Mouse (Mus musculus) limb, embryonic 14.5 days (tissue): ENCODE measurements around the gene Rasl10a. TPM values are rescaled to one million over a fixed set of nuclear protein-coding genes. Genes with fewer than 3 reads are reported as not detected.

Source experiments
- ATAC-seq: fragments of 200-750 bp; cut with Nextera tagmentation; 2 replicates; pipeline ENCODE4 v1.8.0; 2017; ENCODE audit warnings: low read depth, moderate number of reproducible peaks, moderate TSS enrichment; ENCODE audit not compliant: low FRiP score
- DNase-seq: peaks from one replicate; pipeline ENCODE4 v3.0.0-alpha.2; 2015; ENCODE audit warnings: low spot score
- H3K27ac ChIP-seq: fragments of 300-500 bp; sonication (generic); replicated peaks from 2 replicates; pipeline ENCODE4 v1.5.1; 2014; ENCODE audit warnings: low read depth, mild to moderate bottlenecking, low read length, moderate library complexity, mixed read lengths
- H3K27me3 ChIP-seq: fragments of 300-500 bp; sonication (generic); 2 replicates; pipeline ENCODE4 v1.6.1; 2014; ENCODE audit warnings: low read length, mixed read lengths; ENCODE audit not compliant: control insufficient read depth, insufficient read depth
- H3K36me3 ChIP-seq: fragments of 300-500 bp; sonication (generic); 2 replicates; pipeline ENCODE4 v1.6.1; 2014; ENCODE audit warnings: mild to moderate bottlenecking, low read length, moderate library complexity, mixed read lengths; ENCODE audit not compliant: control insufficient read depth, insufficient read depth
- H3K4me1 ChIP-seq: fragments of 300-500 bp; sonication (generic); 2 replicates; pipeline ENCODE4 v1.6.1; 2014; ENCODE audit warnings: antibody characterized with exemption, low read length, mixed read lengths; ENCODE audit not compliant: control insufficient read depth, insufficient read depth
- H3K4me2 ChIP-seq: fragments of 300-500 bp; sonication (generic); replicated peaks from 2 replicates; pipeline ENCODE4 v1.6.1; 2014; ENCODE audit warnings: low read depth, mild to moderate bottlenecking, low read length, moderate library complexity; ENCODE audit not compliant: severe bottlenecking
- H3K4me3 ChIP-seq: fragments of 300-500 bp; sonication (generic); replicated peaks from 2 replicates; pipeline ENCODE4 v1.5.1; 2014; ENCODE audit warnings: low read length
- H3K9ac ChIP-seq: fragments of 300-500 bp; sonication (generic); 2 replicates; pipeline ENCODE4 v1.6.1; 2014; ENCODE audit warnings: mild to moderate bottlenecking, low read depth, low read length, moderate library complexity; ENCODE audit not compliant: severe bottlenecking
- H3K9me3 ChIP-seq: fragments of 300-500 bp; sonication (generic); 2 replicates; pipeline ENCODE4 v1.6.1; 2016; ENCODE audit warnings: low read length; ENCODE audit not compliant: control insufficient read depth
- POLR2A ChIP-seq: fragments of 200-500 bp; IDR thresholded peaks from 2 replicates; pipeline ENCODE4 v1.8.0; 2012; ENCODE audit warnings: inconsistent platforms, mild to moderate bottlenecking, moderate library complexity, borderline replicate concordance; ENCODE audit not compliant: insufficient read depth, insufficient read length; ENCODE audit errors: extremely low read depth
- WGBS: fragments of 180-500 bp; shearing (Covaris S2); extraction: QIAGEN DNeasy Blood & Tissue Kit; methylation state at CpG from one replicate; pipeline ENCODE4 v1.1.7; 2014; 5-methylcytosine and 5-hydroxymethylcytosine counted together
- microRNA-seq: library from miRNA; unstranded; fragments of <30 nt; microRNA quantifications from one replicate; pipeline ENCODE4, GENCODE M21; 2016
- polyA plus RNA-seq, 2 experiments: library from polyadenylated mRNA; depleted of rRNA in 1 of 2; stranded (reverse) in 1 of 2; unstranded in 1 of 2; fragments of >200 nt; fragmentation: Nextera tagmentation in 1 of 2; extraction: Ambion mirVana in 1 of 2; gene quantifications; 2 replicates each; pipeline versions ENCODE4 v1.2.1 to v1.2.3; 2012 to 2014

The Rasl10a gene
- polyA plus RNA-seq, 2 experiments = 5.9 to 8.6 TPM

DNA sequence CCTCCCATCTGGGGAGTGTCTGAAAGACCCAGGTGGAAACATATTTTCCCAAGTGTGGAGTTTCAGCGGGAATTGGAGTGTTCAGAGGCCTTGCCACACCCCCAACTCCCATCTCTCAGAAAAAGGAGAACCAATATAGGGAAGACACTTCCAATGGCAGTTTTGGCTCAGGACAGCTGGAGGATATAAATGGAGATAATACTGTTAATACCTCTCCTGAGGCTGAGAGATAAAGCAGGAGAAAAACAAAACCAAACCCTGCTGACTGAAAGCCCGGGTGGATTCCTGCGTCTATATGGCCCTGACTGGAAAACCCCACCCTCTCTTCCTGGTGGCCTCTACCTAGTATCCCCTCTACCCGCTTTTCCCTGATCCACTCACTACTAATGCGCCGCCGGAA, 44.5 kb downstream of the Rasl10a start:
- Histone ChIP-seq H3K4me3 (no peak overlapping the region), H3K27me3 (no peaks in the 10 kb centered on the region), H3K4me1 (peaks cover 12% of the 10 kb centered on the region), H3K36me3 (peaks cover 15% of the 10 kb centered on the region; the same call in 1 of the 2 replicates), H3K9ac (no peak overlapping the region), H3K27ac (no peak overlapping the region), H3K4me2 (no peak overlapping the region), H3K9me3 (no peaks in the 10 kb centered on the region)
- no peak for TF ChIP-seq POLR2A
- DNase-seq (no peak), ATAC-seq (no peak)
- 89% methylated on average over 7 of the region's 7 CpGs for WGBS

DNA sequence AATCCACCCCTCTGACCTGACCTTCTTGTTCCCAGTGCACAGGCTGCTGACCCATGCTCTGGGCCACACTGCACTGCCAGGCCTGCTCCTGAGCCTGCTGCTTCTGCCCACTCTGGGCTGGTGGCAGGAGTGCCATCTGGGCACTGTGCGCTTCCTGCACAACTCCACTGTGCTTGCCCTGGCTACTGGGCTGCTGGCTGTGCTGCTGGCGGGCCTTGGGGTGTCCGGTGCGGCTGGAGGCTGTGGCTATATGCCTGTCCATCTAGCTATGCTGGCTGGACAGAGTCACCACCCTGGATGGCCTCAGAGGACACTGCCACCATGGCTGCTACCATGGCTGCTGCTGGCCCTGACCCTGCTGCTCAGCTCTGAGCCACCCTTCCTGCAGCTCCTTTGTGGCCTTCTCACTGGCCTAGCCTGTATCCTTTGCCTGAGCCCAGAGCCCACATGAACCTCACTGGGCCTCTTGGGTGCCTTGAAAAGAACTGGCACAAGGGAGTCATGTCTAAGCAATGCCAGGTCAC, 46.1 kb downstream of the Rasl10a start:
- Histone ChIP-seq H3K9ac (no peak overlapping the region), H3K9me3 (no peaks in the 10 kb centered on the region), H3K27me3 (no peaks in the 10 kb centered on the region), H3K4me1 (peaks cover 11% of the 10 kb centered on the region), H3K4me3 (no peak overlapping the region), H3K36me3 (peaks cover 15% of the 10 kb centered on the region; the same call in 1 of the 2 replicates), H3K4me2 (no peak overlapping the region), H3K27ac (no peak overlapping the region)
- no peak for DNase-seq
- WGBS = 92% methylated on average over 4 of the region's 4 CpGs
- no peak for TF ChIP-seq POLR2A
- ATAC-seq = no peak

DNA sequence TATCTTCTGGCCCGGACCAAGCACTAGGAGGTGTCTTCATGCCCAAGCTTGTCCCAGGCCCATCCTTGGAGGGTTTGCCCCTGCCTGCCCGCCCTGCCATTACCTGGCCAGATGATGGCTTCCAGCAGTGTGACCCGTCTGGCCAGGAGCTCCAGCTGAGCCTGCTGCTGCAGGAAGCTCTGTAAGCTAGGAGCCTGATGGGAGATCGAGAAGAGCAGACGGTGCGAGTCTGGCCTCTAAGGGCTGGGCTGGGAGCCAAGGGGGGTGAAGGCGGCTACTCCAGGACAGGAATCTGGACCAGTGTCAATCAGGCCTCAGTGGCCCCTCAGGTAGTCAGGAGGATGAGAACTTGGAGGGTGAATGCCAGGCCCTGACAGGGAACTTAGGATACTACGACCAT, 51.5 kb downstream of the Rasl10a start:
- TF ChIP-seq POLR2A = no peak
- no peaks in the 10 kb centered on the region for H3K27me3 ChIP-seq
- DNase-seq (no peak), ATAC-seq (no peak)
- H3K4me2 ChIP-seq = no peak overlapping the region
- H3K9me3 ChIP-seq = no peaks in the 10 kb centered on the region
- H3K4me3 ChIP-seq = no peak overlapping the region
- H3K4me1 ChIP-seq = no peaks in the 10 kb centered on the region
- no peak overlapping the region for H3K9ac ChIP-seq
- WGBS = 56% methylated on average over 8 of the region's 8 CpGs
- 0 out of 2 replicates have a peak, but pooled peaks cover 4% of the 10 kb centered on the region for H3K36me3 ChIP-seq
- H3K27ac ChIP-seq = no peak overlapping the region

Small RNAs within 50 kb of the gene (microRNA-seq; reads per million reads assigned to microRNA genes)
- gene Gm47296 = not detected

Other genes with a start within 250 kb of the Rasl10a start
- 64.9 and 71.5 TPM in 2 replicates for gene Nf2, start 208.6 kb upstream of the Rasl10a start, polyA plus RNA-seq (2012; rRNA removed)
- gene Nf2, start 208.6 kb upstream of the Rasl10a start, polyA plus RNA-seq (2014; fragmentation: Nextera tagmentation; extraction: Ambion mirVana) = 37.7 and 44.8 TPM in 2 replicates
- gene Nipsnap1, start 184.2 kb upstream of the Rasl10a start, polyA plus RNA-seq (2012; rRNA removed) = 34.7 and 38.0 TPM in 2 replicates
- 42.9 and 53.8 TPM in 2 replicates for gene Nipsnap1, start 184.2 kb upstream of the Rasl10a start, polyA plus RNA-seq (2014; fragmentation: Nextera tagmentation; extraction: Ambion mirVana)
- 32.0 and 39.0 TPM in 2 replicates for gene Thoc5, start 162.8 kb upstream of the Rasl10a start, polyA plus RNA-seq (2012; rRNA removed)
- gene Thoc5, start 162.8 kb upstream of the Rasl10a start, polyA plus RNA-seq (2014; fragmentation: Nextera tagmentation; extraction: Ambion mirVana) = 34.0 and 36.5 TPM in 2 replicates
- gene Nefh, start 110.1 kb upstream of the Rasl10a start, polyA plus RNA-seq (2012; rRNA removed) = 0.14 and 0.23 TPM in 2 replicates
- 0.28 and 0.32 TPM in 2 replicates for gene Nefh, start 110.1 kb upstream of the Rasl10a start, polyA plus RNA-seq (2014; fragmentation: Nextera tagmentation; extraction: Ambion mirVana)
- gene Ap1b1, start 71.3 kb upstream of the Rasl10a start, polyA plus RNA-seq (2012; rRNA removed) = 52.0 and 59.8 TPM in 2 replicates
- 49.0 and 51.3 TPM in 2 replicates for gene Ap1b1, start 71.3 kb upstream of the Rasl10a start, polyA plus RNA-seq (2014; fragmentation: Nextera tagmentation; extraction: Ambion mirVana)
- gene Gas2l1, start 7.2 kb downstream of the Rasl10a start, polyA plus RNA-seq (2012; rRNA removed) = 41.4 and 54.1 TPM in 2 replicates
- gene Gas2l1, start 7.2 kb downstream of the Rasl10a start, polyA plus RNA-seq (2014; fragmentation: Nextera tagmentation; extraction: Ambion mirVana) = 38.0 and 43.9 TPM in 2 replicates
- 48.1 and 63.9 TPM in 2 replicates for gene Rhbdd3, start 40.8 kb downstream of the Rasl10a start, polyA plus RNA-seq (2012; rRNA removed)
- 24.6 and 27.4 TPM in 2 replicates for gene Rhbdd3, start 40.8 kb downstream of the Rasl10a start, polyA plus RNA-seq (2014; fragmentation: Nextera tagmentation; extraction: Ambion mirVana)
- 828 and 880 TPM in 2 replicates for gene Ewsr1, start 41.1 kb downstream of the Rasl10a start, polyA plus RNA-seq (2012; rRNA removed)
- gene Ewsr1, start 41.1 kb downstream of the Rasl10a start, polyA plus RNA-seq (2014; fragmentation: Nextera tagmentation; extraction: Ambion mirVana) = 357 and 409 TPM in 2 replicates
- 25.3 and 25.7 TPM in 2 replicates for gene Emid1, start 94.1 kb downstream of the Rasl10a start, polyA plus RNA-seq (2012; rRNA removed)
- gene Emid1, start 94.1 kb downstream of the Rasl10a start, polyA plus RNA-seq (2014; fragmentation: Nextera tagmentation; extraction: Ambion mirVana) = 30.9 and 32.2 TPM in 2 replicates
- gene Kremen1, start 203.4 kb downstream of the Rasl10a start, polyA plus RNA-seq (2012; rRNA removed) = 30.9 and 36.8 TPM in 2 replicates
- gene Kremen1, start 203.4 kb downstream of the Rasl10a start, polyA plus RNA-seq (2014; fragmentation: Nextera tagmentation; extraction: Ambion mirVana) = 20.8 and 23.7 TPM in 2 replicates